Mouse (Mus musculus) common myeloid progenitor, adult 5-6 weeks (primary cell): Measurements from ENCODE around the gene Prss42. TPM values are rescaled to one million over a fixed set of nuclear protein-coding genes. Genes with fewer than 3 reads are reported as not detected.

Experiments used
- ATAC-seq: replicated peaks from 2 replicates; pipeline ENCODE4 v1.8.0; 2016; ENCODE audit warnings: low read depth, mild to moderate bottlenecking, moderate TSS enrichment, inconsistent platforms; ENCODE audit not compliant: poor library complexity, severe bottlenecking
- total RNA-seq: library from RNA; stranded (forward); fragments of 200-1000, 187-1606 nt; gene quantifications from 2 replicates; pipeline ENCODE4 v1.2.3, GENCODE M21; 2017

Prss42 gene
- total RNA-seq = not detected in 2 replicates

DNA sequence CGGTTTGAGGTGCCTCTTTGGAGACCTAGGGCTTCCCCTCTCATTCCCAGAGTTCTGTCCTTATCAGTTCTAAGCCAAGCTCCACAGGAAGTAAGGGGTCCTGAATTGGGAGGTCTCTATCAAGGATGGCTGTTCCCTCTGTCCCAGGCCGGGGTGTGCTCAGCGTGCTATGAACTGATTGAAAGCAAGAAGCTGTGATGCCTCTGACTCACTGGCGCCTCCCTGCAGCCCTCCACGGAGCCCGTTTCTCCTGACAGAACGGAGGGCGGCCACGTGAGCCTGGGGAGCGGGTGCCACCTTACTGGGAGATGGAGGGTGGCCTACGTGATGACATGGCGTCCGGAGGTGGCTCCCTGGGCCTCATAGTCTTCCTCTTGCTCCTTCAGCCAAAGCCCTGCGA is at the start of gene Prss42:
TSS of gene Prss42 (plus strand) at position 301 of the 400 bp plus-strand sequence.
- no peak for ATAC-seq

DNA sequence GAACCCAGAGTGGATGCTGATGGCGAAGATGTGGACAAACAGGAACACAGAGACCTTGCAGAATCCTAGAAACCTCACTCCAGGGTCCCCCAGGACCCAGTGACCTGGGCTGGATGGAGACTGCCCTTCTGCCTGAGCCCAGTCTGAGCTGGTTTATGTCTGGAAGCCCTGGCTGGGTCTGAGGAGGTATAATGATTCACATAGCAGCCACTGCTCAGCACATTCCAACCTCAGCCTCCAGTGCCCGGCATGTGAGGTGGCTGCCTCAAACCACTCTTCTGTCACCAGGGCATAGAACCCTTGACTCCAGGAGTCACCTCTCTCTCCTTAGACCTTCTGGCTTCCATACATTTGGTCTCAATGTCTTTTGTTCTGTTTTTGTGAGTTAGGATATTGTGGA is 49.5 kb upstream of the Prss42 start:
- ATAC-seq = no peak

DNA sequence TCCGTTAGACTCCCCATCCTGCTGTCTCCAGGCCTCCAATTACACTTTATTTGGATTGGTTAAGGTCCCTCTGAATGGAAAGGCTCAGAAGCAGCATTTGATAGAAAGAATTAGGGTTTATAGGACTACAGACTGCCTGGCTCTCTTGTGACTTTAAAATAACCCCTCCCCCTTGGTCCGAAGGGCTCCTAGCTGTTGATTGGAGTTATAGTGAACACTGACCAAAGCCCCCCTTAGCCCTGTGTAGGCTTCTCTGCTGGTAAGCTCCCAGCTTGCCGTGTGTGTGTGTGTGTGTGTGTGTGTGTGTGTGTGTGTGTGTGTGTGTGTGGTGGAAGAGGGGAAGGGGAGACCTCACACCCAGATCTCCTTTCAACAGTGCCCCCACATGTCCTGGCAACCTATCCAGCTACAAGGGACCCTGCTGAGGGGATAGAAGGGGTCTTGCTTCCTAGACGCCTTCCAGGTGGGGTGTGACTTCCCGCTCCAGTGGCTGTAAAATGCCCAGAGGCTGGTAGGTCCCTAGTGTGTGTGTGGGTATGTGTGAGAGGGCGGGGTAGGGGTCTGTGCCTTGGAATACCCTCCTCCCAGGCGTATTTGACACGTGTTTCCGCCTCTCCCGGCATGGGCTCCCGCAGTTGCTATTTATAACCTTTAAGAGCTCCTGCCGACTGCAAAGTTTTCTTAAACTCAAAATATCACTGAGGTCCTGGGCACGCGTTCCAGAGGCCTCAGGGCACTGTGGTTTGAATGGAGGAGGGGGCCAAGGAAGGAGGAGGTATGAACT is 47.4 kb upstream of the Prss42 start:
- ATAC-seq = no peak

DNA sequence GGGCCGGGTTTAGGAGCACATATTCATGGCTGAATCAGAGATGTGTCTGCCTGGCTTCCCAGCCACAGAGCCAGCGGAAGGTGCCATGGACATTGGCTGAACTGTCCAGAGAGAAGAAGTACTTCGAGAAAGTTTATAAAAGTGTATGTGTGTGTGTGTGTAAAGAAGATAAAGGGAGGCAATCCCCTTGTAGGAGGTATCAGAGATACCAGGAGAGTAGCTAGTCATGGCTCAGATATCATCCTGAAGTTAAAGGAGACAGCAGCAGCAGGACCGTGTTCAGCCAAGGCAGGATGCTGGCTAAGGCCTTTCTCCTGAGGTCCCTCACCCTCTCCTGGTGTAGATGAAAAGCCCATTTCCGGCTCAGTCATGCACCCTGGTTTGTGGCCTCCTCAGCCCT is 46.6 kb upstream of the Prss42 start:
- no peak for ATAC-seq

DNA sequence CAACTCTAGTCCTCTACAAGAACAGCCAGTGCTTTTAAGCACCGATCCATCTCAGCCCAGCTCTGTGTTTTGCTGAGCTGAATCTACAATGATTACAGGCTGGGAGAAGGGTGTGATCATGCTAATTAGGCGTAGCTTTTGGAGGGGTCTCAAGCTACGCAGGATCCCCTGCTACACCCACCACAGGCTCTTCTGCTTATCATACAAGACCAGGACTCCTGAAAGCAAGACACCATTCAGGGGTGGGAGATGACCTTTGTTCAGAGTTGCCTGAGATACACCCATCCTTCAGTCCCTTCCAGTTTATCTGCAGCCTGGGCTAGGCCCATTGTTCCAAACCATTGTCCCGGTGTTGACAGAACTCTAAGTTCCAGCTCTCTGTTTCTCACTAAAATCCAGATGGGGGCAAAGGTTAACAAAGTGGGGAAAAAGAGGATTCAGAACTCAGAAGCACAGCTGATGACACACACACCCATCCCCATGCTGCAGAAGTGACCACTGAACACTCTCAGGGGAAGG is 45.0 kb upstream of the Prss42 start:
- ATAC-seq = no peak

DNA sequence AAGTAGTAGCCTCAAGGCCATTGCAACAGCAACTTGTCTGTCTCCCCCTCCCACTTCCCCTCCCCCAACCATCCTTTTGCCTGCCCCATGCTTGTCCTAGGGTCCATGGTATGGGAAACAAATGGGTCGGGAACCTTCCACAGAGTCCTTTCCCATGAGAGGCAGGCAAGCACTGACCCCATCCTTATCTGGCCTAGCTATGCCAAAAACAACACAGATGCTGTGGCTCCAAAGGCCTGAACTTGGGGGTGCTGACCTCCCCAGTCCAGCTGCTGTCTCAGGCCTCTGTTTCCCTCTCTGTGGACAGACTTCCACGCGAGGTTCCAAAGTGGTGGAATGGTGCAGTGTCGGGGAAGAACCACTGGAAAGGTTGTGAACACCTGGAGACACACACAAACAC is 44.2 kb upstream of the Prss42 start:
- ATAC-seq = no peak

DNA sequence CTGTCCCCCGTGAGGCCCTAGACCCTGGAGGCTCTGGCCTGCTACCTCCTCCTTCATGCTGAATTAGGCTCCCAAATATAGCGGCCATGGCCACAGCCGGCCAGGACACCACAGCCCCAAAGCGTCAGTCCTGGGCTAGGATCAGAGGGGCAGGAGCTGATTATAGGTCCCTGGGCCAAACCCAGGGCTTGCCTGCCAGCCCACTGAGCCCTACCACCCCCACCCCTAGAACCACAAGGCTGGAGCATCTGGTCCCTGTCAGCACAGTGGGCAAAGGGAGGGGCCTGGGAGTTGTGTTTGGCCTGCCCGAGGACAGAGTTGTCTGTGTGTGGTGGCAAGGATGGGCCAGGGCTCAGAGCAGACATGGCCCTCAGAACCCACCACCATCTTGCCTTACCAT is 40.1 kb upstream of the Prss42 start:
- no peak for ATAC-seq

DNA sequence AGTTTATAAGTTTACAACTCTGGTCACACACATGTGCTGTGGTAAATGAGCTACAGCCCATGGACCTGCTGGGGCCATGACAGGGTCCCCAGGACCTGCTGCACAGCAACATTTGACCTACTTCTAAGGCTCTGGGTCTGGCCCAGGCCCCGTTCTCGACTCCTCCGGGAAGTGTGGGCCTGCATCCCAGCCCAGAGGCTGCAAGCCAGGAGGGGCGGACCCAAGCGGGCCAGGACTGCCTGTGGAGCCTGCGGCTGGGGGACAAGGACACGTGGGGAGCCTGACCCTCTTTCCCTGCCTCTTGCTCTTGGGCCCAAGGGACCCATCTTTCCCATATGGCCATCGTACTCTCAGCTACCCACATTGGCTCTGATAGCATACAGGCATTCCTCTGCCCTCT is 39.4 kb upstream of the Prss42 start:
- ATAC-seq = no peak

DNA sequence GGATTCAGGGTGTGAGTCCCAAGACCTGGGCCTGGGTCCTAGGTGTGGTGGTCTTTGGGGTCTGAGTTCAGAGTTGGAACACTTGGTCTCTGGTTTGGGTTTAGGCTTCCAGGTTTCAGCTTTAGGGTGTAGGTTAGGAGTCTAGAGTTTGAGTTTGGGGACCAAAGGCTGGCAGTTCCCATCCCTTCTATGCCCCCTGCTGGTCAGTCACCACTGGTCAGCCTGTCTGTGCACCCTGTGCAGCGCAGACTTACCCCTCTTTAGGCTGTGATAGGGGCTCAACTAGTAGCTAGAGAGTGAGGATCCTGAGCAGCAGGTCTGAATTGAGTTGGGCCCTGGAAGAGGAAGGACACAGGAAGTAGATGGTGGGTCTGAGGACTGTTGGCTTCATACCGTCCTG is 38.7 kb upstream of the Prss42 start:
- ATAC-seq = peak; percentile 90

DNA sequence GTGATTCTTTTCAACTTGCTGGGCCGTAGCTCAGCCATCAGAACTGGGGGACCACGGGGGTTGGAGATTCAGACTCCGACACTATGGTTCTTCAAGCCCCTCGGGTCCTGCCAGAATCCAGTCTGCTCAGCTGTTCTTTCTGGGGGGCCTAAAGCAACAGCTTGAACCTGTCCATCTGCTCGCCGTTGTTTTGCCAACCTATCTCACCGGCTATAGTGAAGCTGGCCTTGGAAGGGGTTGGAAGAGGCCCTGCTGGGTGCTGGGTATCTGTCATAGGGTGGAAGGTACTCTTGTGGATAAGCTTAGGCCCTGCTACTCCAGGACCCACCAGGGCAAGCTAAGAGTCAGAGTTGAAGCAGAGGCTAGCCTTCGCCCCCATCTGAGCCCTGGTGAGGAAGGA is 37.1 kb upstream of the Prss42 start:
- no peak for ATAC-seq

DNA sequence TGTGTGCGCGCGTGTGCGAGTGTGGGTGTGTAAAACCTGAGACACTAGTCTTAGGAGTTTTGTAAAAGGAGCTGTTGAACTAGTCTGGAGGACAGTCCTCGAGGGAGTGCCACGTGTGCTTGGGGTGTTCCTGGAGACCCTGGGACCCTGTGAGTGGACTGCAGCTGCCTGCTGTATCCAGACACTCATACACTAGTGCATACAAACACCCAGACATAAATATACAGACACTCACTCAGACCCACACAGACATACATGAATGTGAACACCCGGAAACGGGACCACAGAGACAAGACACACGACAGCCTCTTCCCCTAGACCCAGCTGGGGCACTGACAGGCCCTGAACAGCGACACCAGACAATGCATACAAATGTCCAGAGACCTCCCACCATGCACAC is 35.2 kb upstream of the Prss42 start:
- no peak for ATAC-seq

DNA sequence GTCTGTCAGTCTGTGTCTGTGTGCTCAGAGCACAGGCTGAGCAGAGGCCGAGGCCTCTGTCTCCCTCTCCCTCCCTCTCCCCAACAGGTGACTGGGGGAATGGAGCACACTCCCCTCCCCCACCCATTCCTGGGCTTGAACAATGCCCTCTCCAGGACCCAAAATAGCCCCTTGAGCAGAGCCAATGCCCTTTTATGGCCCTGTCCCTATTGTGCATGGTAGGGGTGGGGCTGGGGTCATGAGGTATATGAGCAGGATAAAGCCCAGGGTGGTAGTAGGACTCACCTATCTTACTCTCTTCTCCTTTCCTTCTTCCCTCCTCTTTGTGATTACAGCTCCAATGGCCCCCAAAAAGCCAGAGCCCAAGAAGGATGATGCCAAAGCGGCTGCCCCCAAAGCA is 34.6 kb upstream of the Prss42 start:
- no peak for ATAC-seq

DNA sequence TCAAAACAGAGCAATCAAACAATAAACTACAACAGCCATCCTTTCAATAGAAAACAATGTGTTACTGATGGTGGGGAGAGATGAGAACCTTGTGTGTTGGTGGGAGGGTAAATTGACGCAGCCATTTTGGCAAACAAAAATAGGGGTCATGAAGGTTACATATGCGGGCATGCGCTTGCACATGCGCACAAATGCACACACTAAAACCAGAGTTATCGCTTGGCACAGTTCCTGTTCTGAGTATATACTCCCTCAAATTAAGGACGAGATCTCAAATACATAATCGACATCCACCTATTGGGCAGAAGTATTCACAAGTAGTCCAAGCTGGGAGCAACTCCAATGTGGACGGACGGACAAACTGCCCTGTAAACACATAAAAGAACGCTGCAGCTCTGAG is 25.6 kb upstream of the Prss42 start:
- no peak for ATAC-seq

DNA sequence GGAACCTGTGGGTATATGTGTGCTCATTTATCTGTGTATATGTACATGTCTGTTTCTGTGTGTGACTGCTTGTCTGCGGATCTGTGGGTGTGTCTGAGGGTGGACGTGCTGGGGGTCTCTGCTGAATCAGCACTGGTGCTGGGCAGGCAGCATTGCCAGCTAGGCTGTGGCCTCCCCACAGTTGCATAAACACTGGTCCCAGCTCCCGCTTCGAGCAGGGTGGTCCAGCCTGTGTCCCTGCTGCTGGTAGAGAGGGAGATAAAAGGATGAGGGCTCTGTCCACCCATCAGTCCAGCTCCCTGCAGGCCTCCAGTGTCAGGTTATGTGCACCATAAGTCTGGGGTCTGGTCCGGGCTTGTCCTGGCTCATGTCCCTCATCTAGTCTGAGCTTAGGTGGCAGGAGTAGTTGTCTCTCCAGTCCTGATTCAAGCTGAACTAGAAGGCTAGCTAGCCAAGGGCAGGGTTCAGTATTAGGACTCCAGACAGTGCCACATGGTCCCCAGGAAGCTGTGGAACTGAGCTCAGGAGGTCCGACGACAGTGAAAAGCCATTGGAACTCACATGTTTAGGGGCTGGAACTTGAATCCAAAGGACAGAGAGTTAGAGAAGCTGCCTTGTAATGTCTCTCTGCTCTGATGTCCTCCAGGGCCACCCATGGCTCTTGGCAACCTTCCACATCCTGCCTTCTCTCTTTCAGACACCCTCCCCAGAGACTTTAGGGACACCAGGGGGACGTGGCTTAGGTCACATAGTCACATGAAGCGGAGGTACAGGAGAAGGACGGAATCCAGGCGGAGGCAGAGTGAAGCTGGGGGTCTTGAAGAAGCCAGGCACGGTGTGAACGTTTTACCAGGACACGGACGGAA is 23.3 kb upstream of the Prss42 start:
- ATAC-seq = no peak

DNA sequence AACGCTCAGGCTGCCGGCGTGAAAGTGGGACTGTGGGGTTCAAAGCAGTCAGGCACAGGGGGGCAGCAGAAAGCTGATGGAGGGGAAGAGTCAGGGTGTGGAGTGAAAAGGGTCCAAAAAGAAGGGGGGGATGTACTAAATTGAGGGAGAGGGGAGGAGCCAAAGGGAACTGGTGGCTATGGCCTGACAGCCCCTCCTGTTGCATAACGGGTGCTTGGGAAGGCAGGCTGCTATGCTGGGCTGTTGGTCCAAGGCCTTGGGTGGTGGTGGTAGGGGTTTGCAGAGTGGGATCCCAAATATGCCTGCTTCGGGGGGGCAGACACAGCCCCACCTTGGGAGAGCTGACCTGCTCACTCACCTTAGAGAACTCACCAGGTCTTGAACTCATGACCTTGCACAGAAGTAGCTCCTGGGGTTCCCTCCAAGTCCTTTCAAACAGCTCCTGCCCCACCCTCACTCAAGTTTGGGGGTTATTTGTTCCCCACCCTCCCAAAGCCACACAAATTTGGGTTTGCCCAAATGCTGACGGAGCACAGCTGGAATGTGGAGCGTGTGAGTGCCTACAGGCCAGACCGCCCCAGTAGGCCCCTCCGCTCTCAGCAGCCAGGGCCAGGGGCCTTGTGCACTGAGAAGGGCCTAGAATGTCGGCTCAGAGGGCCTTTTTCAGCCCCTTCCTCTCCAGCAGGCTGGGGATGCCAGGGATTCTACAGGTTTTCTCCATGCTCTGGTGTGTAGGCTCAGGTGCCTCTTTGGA is 22.5 kb upstream of the Prss42 start:
- ATAC-seq = no peak

DNA sequence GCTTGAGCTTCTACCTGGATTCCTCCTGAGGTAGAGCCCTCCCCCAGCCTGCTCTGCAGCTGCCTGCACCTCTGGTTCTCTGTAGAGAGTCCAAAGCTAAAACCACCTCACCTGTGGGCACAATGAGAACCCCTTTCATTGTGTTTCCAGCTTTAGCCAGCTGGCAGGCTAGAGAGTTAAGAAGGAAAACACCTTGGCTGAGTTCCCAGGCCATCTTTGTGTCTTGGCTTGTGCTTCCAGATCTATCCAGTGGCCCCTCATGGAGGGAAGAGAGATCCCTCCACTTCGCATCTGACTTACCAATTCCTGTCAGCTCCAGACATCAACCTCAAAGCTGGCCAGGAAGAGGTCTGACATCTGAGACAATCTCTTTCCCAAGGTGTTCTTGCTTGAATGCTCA is 19.9 kb upstream of the Prss42 start:
- ATAC-seq = no peak

DNA sequence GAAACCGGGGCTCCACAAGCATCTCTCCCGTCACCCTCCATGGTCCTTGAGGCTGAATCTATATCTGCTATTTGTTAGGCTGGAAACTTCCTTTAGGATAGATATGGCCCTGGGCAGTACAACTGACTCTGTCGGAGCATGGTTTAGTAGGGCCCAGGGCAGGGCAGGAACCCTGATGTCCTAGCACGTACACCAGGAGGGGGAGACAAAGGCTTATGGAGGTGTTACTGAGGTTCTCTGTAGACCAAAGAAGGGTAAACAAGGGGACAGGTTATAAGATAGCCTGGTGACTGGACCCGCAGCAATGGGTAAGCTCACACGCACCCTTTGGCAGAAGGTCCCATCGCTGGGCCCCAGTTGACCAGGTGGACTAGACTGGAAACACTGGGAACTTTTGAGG is 19.4 kb upstream of the Prss42 start:
- no peak for ATAC-seq

DNA sequence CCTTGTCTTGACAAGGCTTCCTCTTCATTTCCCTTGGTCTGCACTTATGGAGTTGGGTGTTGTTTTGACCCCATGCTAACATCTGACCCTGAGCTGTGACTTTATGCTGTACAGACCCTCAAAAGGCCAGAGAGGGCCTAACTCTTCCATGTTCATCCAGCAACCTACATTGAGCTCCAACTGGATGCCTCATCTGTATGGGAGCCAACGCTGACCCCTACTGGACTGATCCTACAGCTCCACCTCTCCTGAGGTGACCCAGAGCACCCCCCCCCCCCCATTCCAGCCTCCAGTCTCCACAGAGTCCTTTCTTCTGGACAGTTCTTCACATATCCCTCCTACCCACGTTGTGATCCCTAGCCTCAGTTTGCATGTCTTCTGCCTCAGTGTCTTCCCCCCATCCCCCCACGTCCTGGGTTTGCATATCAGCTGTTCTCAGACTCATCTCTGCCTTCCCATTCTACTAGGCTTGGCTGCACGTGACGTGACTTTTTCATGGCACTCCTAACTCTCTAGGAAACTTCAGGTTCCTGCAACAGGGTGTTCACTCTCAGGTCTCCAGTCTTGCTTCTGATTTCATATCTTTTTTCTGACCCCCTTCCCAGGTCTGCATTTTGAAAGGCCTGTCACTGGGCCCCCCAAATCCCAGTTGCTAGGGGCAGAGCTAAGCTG is 18.6 kb upstream of the Prss42 start:
- no peak for ATAC-seq

DNA sequence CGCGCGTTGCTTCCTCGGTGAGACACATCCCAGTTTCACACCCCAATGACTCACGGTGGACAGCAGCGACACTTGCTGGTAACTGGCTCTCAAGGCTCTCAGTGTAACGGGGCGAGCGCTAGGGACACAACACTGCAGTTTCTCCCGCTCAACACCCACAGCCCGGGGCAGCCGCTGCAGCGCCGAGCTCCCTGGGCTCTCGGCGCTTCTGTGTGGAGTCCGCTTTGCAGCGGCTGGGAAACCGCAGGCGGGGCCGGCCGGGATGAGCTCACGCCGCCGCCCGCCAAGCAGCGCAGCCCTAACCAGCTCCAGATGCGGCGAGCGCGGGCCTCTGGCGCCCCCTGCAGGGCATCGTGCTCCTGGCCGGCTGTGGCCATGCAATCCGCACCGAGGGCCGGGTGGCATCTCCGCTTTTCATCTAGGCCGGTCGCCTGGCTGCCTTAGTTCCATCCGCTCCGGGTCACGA is 16.7 kb upstream of the Prss42 start:
- peak; percentile 84 for ATAC-seq

DNA sequence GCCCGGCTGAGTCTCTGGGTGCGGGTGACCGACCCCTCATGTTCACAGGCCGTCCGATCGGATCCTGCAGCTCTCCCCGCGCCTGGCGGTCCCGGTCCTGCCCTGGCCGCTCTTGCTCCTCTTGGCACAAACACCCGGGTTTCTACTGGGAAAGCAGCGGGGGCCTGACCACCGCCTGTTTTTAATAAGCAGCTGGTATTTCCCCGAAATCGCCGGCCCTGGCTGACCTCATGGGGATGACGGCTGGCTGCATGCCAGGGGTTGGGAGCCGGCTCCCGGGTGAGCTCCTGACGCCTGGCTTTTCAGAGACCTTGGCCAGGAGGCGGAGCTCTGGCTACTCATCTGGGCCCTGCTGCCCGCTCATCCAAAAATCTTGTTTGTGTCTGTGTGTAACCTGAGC is 16.2 kb upstream of the Prss42 start:
- peak; percentile 16; the same call in 1 of the 2 replicates for ATAC-seq
